Mouse (Mus musculus): Measurements from ENCODE around the gene Pold1.

Pold1 gene

GRCm38 (mm10) chr7:44546274-44546673 is 2.4 kb downstream of the Pold1 start:
- DNase-seq (ENCODE audit: low spot score) = no peak

- no peak for DNase-seq (ENCODE audit: low spot score)
These were observed 5.6 kb downstream of the Pold1 start for GRCm38 (mm10) chr7:44543071-44543470.

GRCm38 (mm10) chr7:44542555-44542954 is 6.1 kb downstream of the Pold1 start:
- no peak for DNase-seq (ENCODE audit: low spot score)

GRCm38 (mm10) chr7:44538756-44539624 is 9.7 kb downstream of the Pold1 start:
- DNase-seq (ENCODE audit: low spot score) = no peak

- DNase-seq (ENCODE audit: low spot score) = no peak
These were observed 11.2 kb downstream of the Pold1 start for GRCm38 (mm10) chr7:44537496-44537895.

GRCm38 (mm10) chr7:44537009-44537408 is 11.6 kb downstream of the Pold1 start:
- no peak for DNase-seq (ENCODE audit: low spot score)

- no peak for DNase-seq (ENCODE audit: low spot score)
These were observed 12.1 kb downstream of the Pold1 start for GRCm38 (mm10) chr7:44536590-44536968.

GRCm38 (mm10) chr7:44535657-44536589 is 12.7 kb downstream of the Pold1 start:
- no peak for DNase-seq (ENCODE audit: low spot score)

GRCm38 (mm10) chr7:44534656-44535441 is 13.8 kb downstream of the Pold1 start:
- DNase-seq (ENCODE audit: low spot score) = no peak

GRCm38 (mm10) chr7:44534242-44534641 is 14.4 kb downstream of the Pold1 start:
- no peak for DNase-seq (ENCODE audit: low spot score)

- DNase-seq (ENCODE audit: low spot score) = no peak
These were observed 15.0 kb downstream of the Pold1 start for GRCm38 (mm10) chr7:44533746-44534045.

- no peak for DNase-seq (ENCODE audit: low spot score)
These were observed 15.5 kb downstream of the Pold1 start for GRCm38 (mm10) chr7:44532918-44533745.

- no peak for DNase-seq (ENCODE audit: low spot score)
These were observed 16.5 kb downstream of the Pold1 start, which contains the start of gene Spib for GRCm38 (mm10) chr7:44531946-44532732. Gene Spib (minus strand): TSS chr7:44532071.

GRCm38 (mm10) chr7:44531207-44531606 is 17.4 kb downstream of the Pold1 start:
- no peak for DNase-seq (ENCODE audit: low spot score)

GRCm38 (mm10) chr7:44530507-44530906 is 18.1 kb downstream of the Pold1 start:
- no peak for DNase-seq (ENCODE audit: low spot score)

GRCm38 (mm10) chr7:44529518-44529917 is 19.1 kb downstream of the Pold1 start:
- DNase-seq (ENCODE audit: low spot score) = no peak

- DNase-seq (ENCODE audit: low spot score) = peak; percentile 44
These were observed 20.9 kb downstream of the Pold1 start for GRCm38 (mm10) chr7:44527483-44528398.

- no peak for DNase-seq (ENCODE audit: low spot score)
These were observed 22.1 kb downstream of the Pold1 start for GRCm38 (mm10) chr7:44526414-44527154.
